Mouse (Mus musculus): Measurements from ENCODE around the gene Kazn. TPM values are rescaled to one million over a fixed set of nuclear protein-coding genes. Genes with fewer than 3 reads are reported as not detected.

The Kazn gene
- polyA plus RNA-seq (2014; fragmentation: Nextera tagmentation; extraction: Ambion mirVana): 17.9 and 20.5 TPM in 2 replicates

GRCm38 (mm10) chr4:142239240-142240126 is at the start of gene Kazn:
Kazn (minus strand) TSS chr4:142239401.
- Histone ChIP-seq H3K4me2 (ENCODE audit: low read depth, low read length) (peak within 1 kb of the TSS; percentile 98), H3K9ac (replicated peaks; ENCODE audit: low read depth, low read length) (peak within 1 kb of the TSS; percentile 71), H3K27me3 (ENCODE audit: control insufficient read depth, insufficient read depth, low read length) (no peaks in the 10 kb centered on the region), H3K4me1 (ENCODE audit: control insufficient read depth, insufficient read depth, low read length) (peaks cover 13% of the 10 kb centered on the region), H3K36me3 (ENCODE audit: control insufficient read depth, insufficient read depth, low read length) (no peaks in the 10 kb centered on the region), H3K27ac (ENCODE audit: low read depth, low read length) (no peak within 1 kb of the TSS), H3K9me3 (ENCODE audit: control insufficient read depth, low read length) (no peaks in the 10 kb centered on the region), H3K4me3 (ENCODE audit: low read depth, low read length) (peak within 1 kb of the TSS; percentile 53)
- 3% methylated on average over 46 of the region's 46 CpGs for WGBS
- peak; percentile 79 for ATAC-seq (ENCODE audit: low read depth)

DNA sequence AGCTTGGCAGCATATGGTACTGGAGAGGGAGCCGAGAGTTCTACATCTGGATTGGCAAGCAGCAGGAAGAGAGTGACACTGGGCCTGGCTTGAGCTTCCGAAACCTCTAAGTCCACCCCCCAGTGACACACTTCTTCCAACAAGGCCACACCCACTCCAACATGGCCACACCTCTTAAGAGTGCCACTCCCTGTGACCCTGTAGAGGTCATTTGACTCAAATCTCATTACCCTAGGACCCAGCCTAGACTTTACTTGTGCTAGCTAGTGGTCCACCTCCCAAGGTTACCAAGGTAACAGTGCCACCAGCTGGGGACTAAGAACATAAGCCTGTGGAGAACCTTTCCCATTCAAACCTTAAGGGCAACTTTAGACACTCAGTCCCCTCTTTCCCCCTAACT is 46.3 kb upstream of the Kazn start:
- no peak overlapping the region for H3K9ac ChIP-seq (replicated peaks; ENCODE audit: low read depth, low read length)
- ATAC-seq (ENCODE audit: low read depth): no peak
- H3K27me3 ChIP-seq (ENCODE audit: control insufficient read depth, insufficient read depth, low read length): no peaks in the 10 kb centered on the region
- 92% methylated on average over 2 of the region's 2 CpGs for WGBS
- no peak overlapping the region for H3K4me2 ChIP-seq (ENCODE audit: low read depth, low read length)
- no peak overlapping the region for H3K4me3 ChIP-seq (ENCODE audit: low read depth, low read length)
- H3K27ac ChIP-seq (ENCODE audit: low read depth, low read length): no peak overlapping the region
- no peaks in the 10 kb centered on the region for H3K36me3 ChIP-seq (ENCODE audit: control insufficient read depth, insufficient read depth, low read length)
- H3K4me1 ChIP-seq (ENCODE audit: control insufficient read depth, insufficient read depth, low read length): no peaks in the 10 kb centered on the region
- H3K9me3 ChIP-seq (ENCODE audit: control insufficient read depth, low read length): no peaks in the 10 kb centered on the region

GRCm38 (mm10) chr4:142283867-142284266 is 44.7 kb upstream of the Kazn start:
- Histone ChIP-seq H3K9ac (replicated peaks; ENCODE audit: low read depth, low read length) (no peak overlapping the region), H3K9me3 (ENCODE audit: control insufficient read depth, low read length) (no peaks in the 10 kb centered on the region), H3K27me3 (ENCODE audit: control insufficient read depth, insufficient read depth, low read length) (no peaks in the 10 kb centered on the region), H3K4me2 (ENCODE audit: low read depth, low read length) (no peak overlapping the region), H3K36me3 (ENCODE audit: control insufficient read depth, insufficient read depth, low read length) (no peaks in the 10 kb centered on the region), H3K4me1 (ENCODE audit: control insufficient read depth, insufficient read depth, low read length) (no peaks in the 10 kb centered on the region), H3K4me3 (ENCODE audit: low read depth, low read length) (no peak overlapping the region), H3K27ac (ENCODE audit: low read depth, low read length) (no peak overlapping the region)
- no peak for ATAC-seq (ENCODE audit: low read depth)
- 72% methylated on average over 5 of the region's 5 CpGs for WGBS

DNA sequence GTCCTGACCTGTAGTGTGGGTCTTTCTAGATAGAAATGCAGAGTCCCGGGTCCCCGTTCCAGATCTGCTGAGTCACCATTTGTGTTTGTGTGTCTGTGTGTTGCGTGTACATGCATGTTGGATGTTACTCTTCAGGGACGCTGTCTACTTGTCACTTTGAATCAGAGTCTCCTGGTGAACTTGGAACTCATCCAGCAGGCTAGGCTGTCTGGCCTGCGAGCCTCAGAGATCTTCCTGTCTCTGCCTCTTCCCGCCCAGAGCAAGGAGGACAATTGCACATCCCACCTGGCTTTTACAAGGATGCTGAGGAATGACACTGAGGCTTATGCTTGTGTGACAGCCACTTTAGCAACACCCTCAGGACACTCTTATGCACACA is 39.0 kb upstream of the Kazn start:
- H3K36me3 ChIP-seq (ENCODE audit: control insufficient read depth, insufficient read depth, low read length): no peaks in the 10 kb centered on the region
- H3K9me3 ChIP-seq (ENCODE audit: control insufficient read depth, low read length): no peaks in the 10 kb centered on the region
- no peak overlapping the region for H3K9ac ChIP-seq (replicated peaks; ENCODE audit: low read depth, low read length)
- H3K4me1 ChIP-seq (ENCODE audit: control insufficient read depth, insufficient read depth, low read length): peaks cover 3% of the 10 kb centered on the region; the same call in 1 of the 2 replicates
- H3K27me3 ChIP-seq (ENCODE audit: control insufficient read depth, insufficient read depth, low read length): no peaks in the 10 kb centered on the region
- no peak overlapping the region for H3K4me2 ChIP-seq (ENCODE audit: low read depth, low read length)
- WGBS: 93% methylated on average over 6 of the region's 6 CpGs
- no peak overlapping the region for H3K27ac ChIP-seq (ENCODE audit: low read depth, low read length)
- no peak for ATAC-seq (ENCODE audit: low read depth)
- no peak overlapping the region for H3K4me3 ChIP-seq (ENCODE audit: low read depth, low read length)

DNA sequence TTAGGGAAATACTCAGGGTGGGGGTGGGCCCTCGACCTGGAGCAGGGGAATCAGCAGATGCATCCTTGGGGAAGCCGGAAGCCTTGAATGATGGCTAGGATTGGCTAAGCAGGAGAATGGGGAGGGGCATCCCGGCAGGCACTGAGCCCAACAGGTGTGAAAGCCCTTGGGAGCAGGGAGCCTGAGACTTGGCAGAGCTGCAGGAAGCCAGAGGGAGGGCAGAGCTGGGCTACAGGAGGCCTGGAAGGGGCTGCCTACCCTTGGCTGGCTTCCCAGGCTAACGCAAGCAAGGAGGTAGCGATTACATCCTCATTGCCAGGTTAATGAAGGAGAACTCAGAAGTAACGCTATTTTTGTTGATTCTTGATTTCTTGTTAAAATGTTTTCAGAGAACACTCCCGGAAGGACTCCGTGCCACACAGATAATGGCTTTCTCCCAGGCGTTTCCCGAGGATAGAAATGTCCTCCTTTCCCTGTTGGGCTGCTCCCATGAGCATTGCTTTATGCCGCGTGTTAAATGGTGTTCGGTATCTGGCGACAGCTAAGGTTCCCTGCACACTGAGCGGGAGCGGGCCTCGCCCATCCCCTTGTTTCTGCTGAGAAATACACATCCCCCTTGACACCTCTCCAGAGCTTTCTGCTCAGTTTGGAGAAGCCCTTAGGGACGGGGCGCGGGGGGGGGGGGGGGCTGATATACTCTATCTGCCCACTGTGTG is 38.4 kb upstream of the Kazn start:
- no peak overlapping the region for H3K4me2 ChIP-seq (ENCODE audit: low read depth, low read length)
- WGBS: 33% methylated on average over 20 of the region's 20 CpGs
- ATAC-seq (ENCODE audit: low read depth): peak; percentile 56; the same call in 1 of the 2 replicates

GRCm38 (mm10) chr4:142275242-142275641 is 36.0 kb upstream of the Kazn start:
- Histone ChIP-seq H3K4me3 (ENCODE audit: low read depth, low read length) (no peak overlapping the region), H3K27me3 (ENCODE audit: control insufficient read depth, insufficient read depth, low read length) (no peaks in the 10 kb centered on the region), H3K4me2 (ENCODE audit: low read depth, low read length) (no peak overlapping the region), H3K9me3 (ENCODE audit: control insufficient read depth, low read length) (no peaks in the 10 kb centered on the region), H3K36me3 (ENCODE audit: control insufficient read depth, insufficient read depth, low read length) (no peaks in the 10 kb centered on the region), H3K27ac (ENCODE audit: low read depth, low read length) (peak overlapping the region; percentile 8; the same call in 1 of the 2 replicates), H3K4me1 (ENCODE audit: control insufficient read depth, insufficient read depth, low read length) (peaks cover 3% of the 10 kb centered on the region; the same call in 1 of the 2 replicates), H3K9ac (replicated peaks; ENCODE audit: low read depth, low read length) (no peak overlapping the region)
- WGBS: 61% methylated on average over 2 of the region's 2 CpGs
- ATAC-seq (ENCODE audit: low read depth): no peak

More for the DNA sequence above, 38.4 kb upstream of the Kazn start:
- no peak overlapping the region for H3K9ac ChIP-seq (replicated peaks; ENCODE audit: low read depth, low read length)
- H3K9me3 ChIP-seq (ENCODE audit: control insufficient read depth, low read length): no peaks in the 10 kb centered on the region
- no peaks in the 10 kb centered on the region for H3K27me3 ChIP-seq (ENCODE audit: control insufficient read depth, insufficient read depth, low read length)
- no peaks in the 10 kb centered on the region for H3K36me3 ChIP-seq (ENCODE audit: control insufficient read depth, insufficient read depth, low read length)
- peaks cover 3% of the 10 kb centered on the region; the same call in 1 of the 2 replicates for H3K4me1 ChIP-seq (ENCODE audit: control insufficient read depth, insufficient read depth, low read length)
- no peak overlapping the region for H3K4me3 ChIP-seq (ENCODE audit: low read depth, low read length)
- no peak overlapping the region for H3K27ac ChIP-seq (ENCODE audit: low read depth, low read length)

GRCm38 (mm10) chr4:142274441-142275234 is 35.4 kb upstream of the Kazn start:
- peak; percentile 39 for ATAC-seq (ENCODE audit: low read depth)
- no peak overlapping the region for H3K4me3 ChIP-seq (ENCODE audit: low read depth, low read length)
- no peak overlapping the region for H3K9ac ChIP-seq (replicated peaks; ENCODE audit: low read depth, low read length)
- no peaks in the 10 kb centered on the region for H3K9me3 ChIP-seq (ENCODE audit: control insufficient read depth, low read length)
- peaks cover 3% of the 10 kb centered on the region; the same call in 1 of the 2 replicates for H3K4me1 ChIP-seq (ENCODE audit: control insufficient read depth, insufficient read depth, low read length)
- H3K27me3 ChIP-seq (ENCODE audit: control insufficient read depth, insufficient read depth, low read length): no peaks in the 10 kb centered on the region
- no peaks in the 10 kb centered on the region for H3K36me3 ChIP-seq (ENCODE audit: control insufficient read depth, insufficient read depth, low read length)
- 63% methylated on average over 11 of the region's 11 CpGs for whole genome bisulfite sequencing
- H3K27ac ChIP-seq (ENCODE audit: low read depth, low read length): peak overlapping the region; percentile 8; the same call in 1 of the 2 replicates
- H3K4me2 ChIP-seq (ENCODE audit: low read depth, low read length): no peak overlapping the region

GRCm38 (mm10) chr4:142271506-142271905 is 32.3 kb upstream of the Kazn start:
- Histone ChIP-seq H3K4me3 (ENCODE audit: low read depth, low read length) (no peak overlapping the region), H3K27me3 (ENCODE audit: control insufficient read depth, insufficient read depth, low read length) (no peaks in the 10 kb centered on the region), H3K9me3 (ENCODE audit: control insufficient read depth, low read length) (no peaks in the 10 kb centered on the region), H3K27ac (ENCODE audit: low read depth, low read length) (no peak overlapping the region), H3K4me1 (ENCODE audit: control insufficient read depth, insufficient read depth, low read length) (peaks cover 10% of the 10 kb centered on the region; the same call in 1 of the 2 replicates), H3K36me3 (ENCODE audit: control insufficient read depth, insufficient read depth, low read length) (no peaks in the 10 kb centered on the region), H3K9ac (replicated peaks; ENCODE audit: low read depth, low read length) (no peak overlapping the region), H3K4me2 (ENCODE audit: low read depth, low read length) (no peak overlapping the region)
- WGBS: 83% methylated on average over 3 of the region's 3 CpGs
- ATAC-seq (ENCODE audit: low read depth): no peak

Data from neural tube, embryonic 14.5 days (tissue).